Mouse (Mus musculus) layer of hippocampus, adult 2 months (tissue): Measurements from ENCODE around the gene Adgrf5. TPM values are rescaled to one million over a fixed set of nuclear protein-coding genes. Genes with fewer than 3 reads are reported as not detected.

Experiments
- DNase-seq, 2 experiments: peaks; one replicate each; pipeline ENCODE4 v3.0.0; 2022; ENCODE audit warnings: low spot score in 2 of 2
- H3K27ac ChIP-seq: fragments of 200-600 bp; 2 replicates; pipeline ENCODE4 v1.8.1; 2022
- H3K4me3 ChIP-seq: fragments of 200-600 bp; 2 replicates; pipeline ENCODE4 v1.8.1; 2022; ENCODE audit warnings: mild to moderate bottlenecking
- CTCF ChIP-seq: fragments of 200-600 bp; conservative IDR thresholded peaks from 2 replicates; pipeline ENCODE4 v1.8.1; 2022; ENCODE audit warnings: antibody characterized with exemption, mild to moderate bottlenecking, moderate library complexity
- total RNA-seq, 2 experiments: library from RNA; stranded (reverse); gene quantifications; 2 replicates each; pipeline ENCODE4 v1.2.3; 2021

The Adgrf5 gene
- total RNA-seq, 2 experiments from 2014 or later = 29.7 to 30.9 TPM

DNA sequence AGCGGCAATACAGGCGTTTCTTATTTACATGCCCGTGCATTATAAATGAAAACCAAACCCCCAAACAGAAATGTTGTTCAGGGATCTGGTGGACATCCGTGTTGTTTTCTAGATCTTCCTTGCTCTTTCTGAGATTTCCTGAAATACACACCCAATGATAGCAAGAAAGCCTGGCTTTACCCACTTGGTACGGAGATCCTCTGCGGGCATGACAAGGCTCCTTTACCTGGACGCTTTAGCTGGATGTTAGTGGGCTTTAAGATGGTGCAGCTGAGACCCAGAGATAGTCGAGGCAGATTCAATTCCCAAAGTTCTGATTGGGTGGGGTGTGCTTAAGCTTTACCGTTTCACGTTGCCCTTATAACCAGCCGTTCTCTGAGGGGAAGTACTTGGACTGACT lies 770 bp downstream of the Adgrf5 start:
- Histone ChIP-seq H3K4me3 (peak overlapping the region; percentile 25), H3K27ac (no peak overlapping the region)
- TF ChIP-seq CTCF = no peak
- no peak for DNase-seq

- TF ChIP-seq CTCF = no peak
- Histone ChIP-seq H3K4me3 (no peak overlapping the region), H3K27ac (peak overlapping the region; percentile 36; the same call in 1 of the 2 replicates)
- DNase-seq = no peak
Measured at GRCm38 (mm10) chr17:43362362-43362761, 2.1 kb downstream of the Adgrf5 start.

DNA sequence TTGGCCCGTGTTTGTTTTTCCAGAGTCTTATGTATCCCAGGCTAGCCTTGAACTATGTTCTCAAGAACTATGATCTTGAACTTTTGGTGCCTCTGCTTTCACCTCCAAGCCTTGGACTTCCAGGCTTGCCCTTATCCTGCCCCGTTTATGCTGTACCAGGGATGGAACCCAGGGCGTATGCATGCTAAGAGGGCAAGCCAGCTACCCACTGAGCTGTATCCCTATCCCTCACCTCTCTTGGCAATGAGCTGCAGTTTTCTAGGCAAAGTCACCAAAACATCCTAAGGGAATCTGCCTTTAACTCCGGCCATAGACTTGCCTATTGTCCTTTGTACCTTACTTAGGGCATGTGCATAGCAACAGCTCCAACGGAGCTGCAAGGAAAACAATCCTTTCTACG lies 2.6 kb downstream of the Adgrf5 start:
- TF ChIP-seq CTCF = no peak
- DNase-seq = no peak
- Histone ChIP-seq H3K4me3 (no peak overlapping the region; the same call in 1 of the 2 replicates), H3K27ac (peak overlapping the region; percentile 36; the same call in 1 of the 2 replicates)

DNA sequence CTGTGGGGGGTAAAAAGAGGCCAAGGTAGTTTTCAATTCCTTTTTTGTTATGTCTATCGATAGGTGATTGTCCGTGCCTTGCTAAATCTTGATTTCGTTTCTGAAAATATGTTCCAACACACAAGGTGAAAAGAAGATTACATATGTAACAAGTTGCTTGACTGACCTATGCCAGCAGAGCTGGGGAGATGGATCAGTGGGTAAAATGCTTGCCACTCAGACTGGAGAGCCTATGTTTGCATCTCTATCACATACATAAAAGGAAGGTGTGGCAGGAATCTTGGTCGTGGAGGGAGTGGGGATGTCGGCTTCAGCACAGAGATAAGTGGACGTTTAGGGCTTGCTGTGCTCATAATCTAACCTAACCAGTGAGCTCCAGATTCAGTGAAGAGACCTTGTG lies 3.7 kb downstream of the Adgrf5 start:
- DNase-seq = no peak
- Histone ChIP-seq H3K27ac (0 out of 2 replicates have a peak overlapping the region, but pooled peaks have one; percentile 18), H3K4me3 (no peak overlapping the region)
- no peak for TF ChIP-seq CTCF

GRCm38 (mm10) chr17:43365297-43365696 lies 5.0 kb downstream of the Adgrf5 start:
- peak overlapping the region; percentile 77; the same call in 1 of the 2 replicates for H3K27ac ChIP-seq
- TF ChIP-seq CTCF = no peak
- no peak overlapping the region for H3K4me3 ChIP-seq
- DNase-seq = no peak

- Histone ChIP-seq H3K4me3 (no peak overlapping the region), H3K27ac (peak overlapping the region; percentile 77)
- no peak for DNase-seq
- no peak for TF ChIP-seq CTCF
Measured at GRCm38 (mm10) chr17:43366486-43366885, 6.2 kb downstream of the Adgrf5 start.

GRCm38 (mm10) chr17:43368171-43368576 lies 7.9 kb downstream of the Adgrf5 start:
- Histone ChIP-seq H3K27ac (peak overlapping the region; percentile 64; the same call in 1 of the 2 replicates), H3K4me3 (no peak overlapping the region)
- DNase-seq = no peak
- TF ChIP-seq CTCF = no peak

GRCm38 (mm10) chr17:43372604-43373003 lies 12.4 kb downstream of the Adgrf5 start:
- DNase-seq = no peak
- no peak overlapping the region for H3K4me3 ChIP-seq
- no peak overlapping the region for H3K27ac ChIP-seq
- no peak for TF ChIP-seq CTCF

- 0 out of 2 replicates have a peak overlapping the region, but pooled peaks have one; percentile 18 for H3K27ac ChIP-seq
Measured at GRCm38 (mm10) chr17:43374020-43374419, 13.8 kb downstream of the Adgrf5 start.

DNA sequence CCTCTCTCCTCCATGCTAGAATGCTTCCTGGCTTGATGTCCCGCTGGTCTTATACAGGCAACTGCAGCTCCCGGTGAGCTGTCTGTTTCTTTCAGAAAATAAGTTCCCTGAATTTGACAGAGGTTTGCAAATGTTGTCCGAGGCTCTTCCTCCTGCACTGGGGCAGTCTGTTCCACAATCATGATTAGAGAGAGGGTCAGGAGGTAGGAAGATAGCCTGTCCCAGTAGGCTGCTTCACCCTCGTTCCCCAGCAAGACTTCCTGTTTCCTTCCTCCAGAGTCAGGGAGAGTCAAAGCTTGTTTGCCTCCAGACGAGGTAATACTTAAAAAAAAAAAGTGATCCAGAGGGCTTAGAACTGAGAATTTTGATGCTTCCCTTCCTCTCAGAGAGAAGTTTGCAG lies 16.3 kb downstream of the Adgrf5 start:
- no peak for DNase-seq
- Histone ChIP-seq H3K27ac (no peak overlapping the region), H3K4me3 (no peak overlapping the region)
- no peak for TF ChIP-seq CTCF

More at GRCm38 (mm10) chr17:43374020-43374419, 13.8 kb downstream of the Adgrf5 start:
- no peak for TF ChIP-seq CTCF
- DNase-seq = no peak
- no peak overlapping the region for H3K4me3 ChIP-seq

- no peak for DNase-seq
- H3K4me3 ChIP-seq = no peak overlapping the region
- no peak for TF ChIP-seq CTCF
- H3K27ac ChIP-seq = no peak overlapping the region
Measured at GRCm38 (mm10) chr17:43378703-43379102, 18.5 kb downstream of the Adgrf5 start.

GRCm38 (mm10) chr17:43386331-43386730 lies 26.1 kb downstream of the Adgrf5 start:
- no peak for DNase-seq

GRCm38 (mm10) chr17:43387171-43387570 lies 26.9 kb downstream of the Adgrf5 start:
- Histone ChIP-seq H3K27ac (no peak overlapping the region), H3K4me3 (no peak overlapping the region)
- no peak for DNase-seq
- TF ChIP-seq CTCF = no peak

More at GRCm38 (mm10) chr17:43386331-43386730, 26.1 kb downstream of the Adgrf5 start:
- H3K27ac ChIP-seq = no peak overlapping the region
- TF ChIP-seq CTCF = no peak
- no peak overlapping the region for H3K4me3 ChIP-seq

- H3K27ac ChIP-seq = peak overlapping the region; percentile 63
- no peak for DNase-seq
- peak overlapping the region; percentile 42 for H3K4me3 ChIP-seq
- TF ChIP-seq CTCF = no peak
Measured at GRCm38 (mm10) chr17:43389256-43389655, 29.0 kb downstream of the Adgrf5 start.
